Mouse (Mus musculus): ENCODE data around the gene Tas2r126.

Tas2r126 gene

DNA sequence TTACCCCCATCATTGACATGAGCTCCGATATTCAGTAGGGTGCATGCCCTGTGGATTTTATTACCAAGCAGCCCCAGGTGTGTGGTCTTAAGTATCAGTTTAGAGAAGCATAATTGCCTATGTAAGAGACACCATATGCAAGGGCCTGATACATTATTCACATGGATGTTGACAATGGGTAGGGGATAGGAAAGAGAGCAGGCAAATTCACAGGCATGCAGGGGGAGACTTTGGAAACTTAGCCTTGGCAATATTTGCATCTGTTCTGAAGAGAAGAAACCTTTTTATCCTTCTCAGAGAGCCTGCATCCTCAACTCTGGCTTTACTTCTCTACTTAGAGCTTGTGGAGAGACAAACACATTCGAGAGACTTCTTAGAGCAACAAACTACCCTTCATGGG lies 29.2 kb upstream of the Tas2r126 start, which contains the start of gene Tas2r135:
Tas2r135 (plus strand) TSS at position 301 of the 400 bp plus-strand sequence.
- Histone ChIP-seq H3K4me3 (replicated peaks; ENCODE audit: low read length) (no peak within 1 kb of the TSS), H3K36me3 (ENCODE audit: insufficient read depth, low read length) (no peaks in the 10 kb centered on the region), H3K4me1 (replicated peaks; ENCODE audit: low read depth, low read length) (no peaks in the 10 kb centered on the region), H3K9me3 (ENCODE audit: low read length) (no peaks in the 10 kb centered on the region), H3K27me3 (ENCODE audit: insufficient read depth, low read length) (no peaks in the 10 kb centered on the region)
- TF ChIP-seq CTCF (conservative IDR thresholded peaks at IDR 0.05; ENCODE audit: low read length) (no peak), POU5F1 (IDR thresholded peaks at IDR 0.05; ENCODE audit: borderline replicate concordance, low read length) (no peak), NANOG (IDR thresholded peaks at IDR 0.05; ENCODE audit: borderline replicate concordance, low read length) (no peak)

DNA sequence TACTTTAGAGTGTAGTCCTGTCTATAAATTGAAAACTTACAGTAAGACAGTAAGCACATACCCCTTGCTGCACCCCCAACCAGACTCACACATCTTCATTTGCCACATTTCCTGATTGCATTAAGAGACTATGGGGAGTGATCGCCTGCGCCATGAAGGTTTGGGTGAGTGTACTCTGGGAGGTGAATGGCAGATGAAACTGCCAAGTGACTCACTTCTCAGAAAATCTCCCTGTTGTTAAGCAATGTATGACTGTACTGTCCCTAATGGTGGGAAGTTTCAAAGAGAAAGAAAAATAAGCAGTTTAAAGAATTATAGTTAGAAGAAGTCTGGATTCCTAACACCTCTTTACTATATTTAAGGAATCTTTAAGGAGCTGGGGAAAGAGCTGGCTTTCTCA lies 14.9 kb upstream of the Tas2r126 start:
- Histone ChIP-seq H3K4me3 (replicated peaks; ENCODE audit: low read length) (no peak overlapping the region), H3K36me3 (ENCODE audit: insufficient read depth, low read length) (no peaks in the 10 kb centered on the region), H3K27me3 (ENCODE audit: insufficient read depth, low read length) (no peaks in the 10 kb centered on the region), H3K4me1 (replicated peaks; ENCODE audit: low read depth, low read length) (no peaks in the 10 kb centered on the region), H3K9me3 (ENCODE audit: low read length) (no peaks in the 10 kb centered on the region)
- no peak for TF ChIP-seq CTCF (conservative IDR thresholded peaks at IDR 0.05; ENCODE audit: low read length)
- no peak for TF ChIP-seq POU5F1 (IDR thresholded peaks at IDR 0.05; ENCODE audit: borderline replicate concordance, low read length)
- no peak for TF ChIP-seq NANOG (IDR thresholded peaks at IDR 0.05; ENCODE audit: borderline replicate concordance, low read length)

DNA sequence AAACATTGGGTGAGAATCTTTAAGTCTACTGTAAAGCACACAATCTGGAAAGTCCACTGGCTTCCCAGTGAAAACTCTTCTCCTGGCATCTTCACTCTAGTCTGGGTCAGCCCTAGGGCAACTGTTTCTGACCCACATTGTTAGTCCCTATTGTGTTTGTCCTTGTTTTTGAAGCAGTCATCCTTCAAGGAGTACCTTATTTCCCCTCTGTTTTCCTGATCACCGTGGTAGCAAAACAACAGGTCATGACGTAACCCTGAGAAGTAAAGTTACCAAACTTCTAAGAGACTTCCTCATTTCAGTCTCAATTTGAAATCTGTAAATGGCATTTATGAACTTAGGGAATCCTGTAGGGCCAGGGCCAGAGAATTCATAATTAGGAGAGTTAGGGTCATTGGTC lies 12.9 kb upstream of the Tas2r126 start:
- H3K4me3 ChIP-seq (replicated peaks; ENCODE audit: low read length) = no peak overlapping the region
- TF ChIP-seq CTCF (conservative IDR thresholded peaks at IDR 0.05; ENCODE audit: low read length) = no peak
- no peak for TF ChIP-seq NANOG (IDR thresholded peaks at IDR 0.05; ENCODE audit: borderline replicate concordance, low read length)
- TF ChIP-seq POU5F1 (IDR thresholded peaks at IDR 0.05; ENCODE audit: borderline replicate concordance, low read length) = no peak
- no peaks in the 10 kb centered on the region for H3K4me1 ChIP-seq (replicated peaks; ENCODE audit: low read depth, low read length)
- no peaks in the 10 kb centered on the region for H3K9me3 ChIP-seq (ENCODE audit: low read length)
- no peaks in the 10 kb centered on the region for H3K27me3 ChIP-seq (ENCODE audit: insufficient read depth, low read length)
- H3K36me3 ChIP-seq (ENCODE audit: insufficient read depth, low read length) = no peaks in the 10 kb centered on the region

DNA sequence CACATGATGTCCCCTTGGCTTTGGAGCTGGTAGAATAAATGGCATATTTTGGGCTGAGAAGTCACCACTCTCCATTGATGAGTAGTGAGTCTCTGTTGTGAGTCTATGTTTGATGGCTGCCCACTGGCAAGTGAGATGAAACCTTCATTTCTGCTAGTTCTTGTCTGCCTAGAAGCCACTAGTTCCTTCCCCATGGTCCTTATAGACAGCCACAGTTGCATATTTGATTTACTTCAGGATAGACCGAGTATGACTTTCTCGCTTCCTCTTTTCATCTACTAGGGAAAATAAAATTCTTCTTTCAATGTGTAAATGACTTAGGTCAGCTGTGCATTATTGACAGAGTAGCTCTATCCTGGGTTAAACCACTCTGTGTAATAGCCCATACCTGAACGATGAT lies 9.9 kb upstream of the Tas2r126 start:
- H3K4me1 ChIP-seq (replicated peaks; ENCODE audit: low read depth, low read length) = no peaks in the 10 kb centered on the region
- TF ChIP-seq POU5F1 (IDR thresholded peaks at IDR 0.05; ENCODE audit: borderline replicate concordance, low read length) = no peak
- TF ChIP-seq NANOG (IDR thresholded peaks at IDR 0.05; ENCODE audit: borderline replicate concordance, low read length) = no peak
- TF ChIP-seq CTCF (conservative IDR thresholded peaks at IDR 0.05; ENCODE audit: low read length) = no peak
- H3K9me3 ChIP-seq (ENCODE audit: low read length) = no peaks in the 10 kb centered on the region
- no peaks in the 10 kb centered on the region for H3K27me3 ChIP-seq (ENCODE audit: insufficient read depth, low read length)
- H3K36me3 ChIP-seq (ENCODE audit: insufficient read depth, low read length) = no peaks in the 10 kb centered on the region
- no peak overlapping the region for H3K4me3 ChIP-seq (replicated peaks; ENCODE audit: low read length)

DNA sequence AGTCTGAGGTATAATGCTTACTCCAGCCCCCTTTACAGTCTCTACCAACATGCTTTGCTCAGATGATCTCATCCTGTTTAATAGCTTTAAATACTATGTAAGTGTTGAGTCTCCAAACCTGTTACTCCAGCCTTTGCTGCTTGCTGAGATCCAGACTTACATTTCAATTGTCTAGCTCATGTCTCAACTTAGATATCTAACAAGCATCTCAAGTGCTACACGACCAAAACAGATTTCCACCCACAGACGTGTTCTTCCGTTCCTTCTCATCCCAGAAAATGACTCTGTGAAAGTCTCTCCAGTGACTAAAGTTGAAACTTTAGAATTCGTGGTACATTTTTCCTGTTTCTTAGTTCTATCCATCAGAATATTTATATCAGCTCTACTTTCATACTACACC lies 8.0 kb upstream of the Tas2r126 start:
- H3K4me3 ChIP-seq (replicated peaks; ENCODE audit: low read length) = no peak overlapping the region
- H3K4me1 ChIP-seq (replicated peaks; ENCODE audit: low read depth, low read length) = no peaks in the 10 kb centered on the region

DNA sequence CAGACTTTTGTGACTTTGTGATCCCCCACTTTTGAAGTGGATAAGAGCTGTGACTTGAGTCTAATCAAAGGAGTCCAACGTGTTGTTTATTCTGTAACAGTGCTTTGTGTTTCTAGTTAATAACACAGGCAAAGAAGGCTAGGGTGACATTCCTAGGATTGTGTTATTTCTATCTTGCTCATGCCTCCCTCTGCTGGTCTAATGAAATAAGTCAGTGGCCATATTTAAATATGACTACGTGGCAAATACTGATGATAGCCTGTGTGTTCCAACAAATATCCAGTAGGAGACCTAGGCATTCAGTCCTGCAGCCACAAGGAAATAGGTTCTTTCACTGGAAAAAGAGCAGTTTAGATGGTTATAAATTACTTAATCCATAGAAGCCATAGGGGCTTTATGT lies 781 bp upstream of the Tas2r126 start:
- H3K4me1 ChIP-seq (replicated peaks; ENCODE audit: low read depth, low read length) = no peaks in the 10 kb centered on the region
- H3K36me3 ChIP-seq (ENCODE audit: insufficient read depth, low read length) = no peaks in the 10 kb centered on the region
- H3K4me3 ChIP-seq (replicated peaks; ENCODE audit: low read length) = no peak overlapping the region
- no peak for TF ChIP-seq POU5F1 (IDR thresholded peaks at IDR 0.05; ENCODE audit: borderline replicate concordance, low read length)
- no peak for TF ChIP-seq NANOG (IDR thresholded peaks at IDR 0.05; ENCODE audit: borderline replicate concordance, low read length)
- TF ChIP-seq CTCF (conservative IDR thresholded peaks at IDR 0.05; ENCODE audit: low read length) = no peak
- no peaks in the 10 kb centered on the region for H3K9me3 ChIP-seq (ENCODE audit: low read length)
- no peaks in the 10 kb centered on the region for H3K27me3 ChIP-seq (ENCODE audit: insufficient read depth, low read length)

More for the DNA sequence above, 8.0 kb upstream of the Tas2r126 start:
- Histone ChIP-seq H3K9me3 (ENCODE audit: low read length) (no peaks in the 10 kb centered on the region), H3K27me3 (ENCODE audit: insufficient read depth, low read length) (no peaks in the 10 kb centered on the region), H3K36me3 (ENCODE audit: insufficient read depth, low read length) (no peaks in the 10 kb centered on the region)
- TF ChIP-seq NANOG (IDR thresholded peaks at IDR 0.05; ENCODE audit: borderline replicate concordance, low read length) (no peak), CTCF (conservative IDR thresholded peaks at IDR 0.05; ENCODE audit: low read length) (no peak), POU5F1 (IDR thresholded peaks at IDR 0.05; ENCODE audit: borderline replicate concordance, low read length) (no peak)

DNA sequence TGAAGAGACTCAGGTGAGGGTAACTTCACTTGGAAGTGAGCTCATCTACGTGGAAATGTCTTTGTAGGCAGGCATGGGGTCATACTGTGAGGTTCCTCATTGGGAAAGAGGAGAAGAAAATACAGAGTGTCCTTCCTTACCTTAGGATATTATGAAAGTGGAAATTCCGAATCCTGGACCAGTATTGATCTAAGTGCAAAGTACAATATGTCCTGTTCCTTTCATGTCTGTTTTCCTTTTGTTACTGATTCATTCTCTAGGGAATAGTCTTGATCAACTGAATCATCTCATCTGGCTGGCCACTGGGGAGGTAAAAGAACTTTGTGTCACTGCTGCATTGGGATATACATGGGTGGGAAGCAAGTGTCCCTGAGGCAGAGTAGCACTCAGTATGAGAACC lies 1.2 kb downstream of the Tas2r126 start:
- Histone ChIP-seq H3K4me3 (replicated peaks; ENCODE audit: low read length) (no peak overlapping the region), H3K9me3 (ENCODE audit: low read length) (no peaks in the 10 kb centered on the region), H3K36me3 (ENCODE audit: insufficient read depth, low read length) (no peaks in the 10 kb centered on the region), H3K4me1 (replicated peaks; ENCODE audit: low read depth, low read length) (no peaks in the 10 kb centered on the region), H3K27me3 (ENCODE audit: insufficient read depth, low read length) (no peaks in the 10 kb centered on the region)
- no peak for TF ChIP-seq POU5F1 (IDR thresholded peaks at IDR 0.05; ENCODE audit: borderline replicate concordance, low read length)
- TF ChIP-seq CTCF (conservative IDR thresholded peaks at IDR 0.05; ENCODE audit: low read length) = no peak
- no peak for TF ChIP-seq NANOG (IDR thresholded peaks at IDR 0.05; ENCODE audit: borderline replicate concordance, low read length)

DNA sequence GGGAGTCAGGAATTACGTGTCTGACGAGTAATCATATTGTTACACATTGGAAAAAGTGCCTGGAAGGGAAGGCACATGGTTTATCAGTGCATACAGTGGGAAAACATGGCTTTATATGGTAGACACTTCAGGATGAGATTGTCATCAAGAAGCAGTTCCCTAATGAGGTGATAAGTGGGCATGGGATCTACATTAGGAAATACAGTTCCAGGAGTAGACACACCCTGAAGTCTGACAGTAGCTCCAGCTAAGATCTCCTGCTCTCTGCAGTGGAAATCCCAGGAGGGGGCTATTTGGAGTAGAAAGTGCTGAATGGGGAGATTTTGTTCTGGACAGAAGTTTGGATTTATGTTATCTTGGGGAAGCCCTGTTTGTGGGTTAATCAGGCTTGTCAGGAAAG lies 7.1 kb downstream of the Tas2r126 start:
- H3K36me3 ChIP-seq (ENCODE audit: insufficient read depth, low read length) = no peaks in the 10 kb centered on the region
- H3K27me3 ChIP-seq (ENCODE audit: insufficient read depth, low read length) = no peaks in the 10 kb centered on the region
- no peak overlapping the region for H3K4me3 ChIP-seq (replicated peaks; ENCODE audit: low read length)
- TF ChIP-seq POU5F1 (IDR thresholded peaks at IDR 0.05; ENCODE audit: borderline replicate concordance, low read length) (no peak), NANOG (IDR thresholded peaks at IDR 0.05; ENCODE audit: borderline replicate concordance, low read length) (no peak), CTCF (conservative IDR thresholded peaks at IDR 0.05; ENCODE audit: low read length) (no peak)
- H3K9me3 ChIP-seq (ENCODE audit: low read length) = no peaks in the 10 kb centered on the region
- no peaks in the 10 kb centered on the region for H3K4me1 ChIP-seq (replicated peaks; ENCODE audit: low read depth, low read length)

DNA sequence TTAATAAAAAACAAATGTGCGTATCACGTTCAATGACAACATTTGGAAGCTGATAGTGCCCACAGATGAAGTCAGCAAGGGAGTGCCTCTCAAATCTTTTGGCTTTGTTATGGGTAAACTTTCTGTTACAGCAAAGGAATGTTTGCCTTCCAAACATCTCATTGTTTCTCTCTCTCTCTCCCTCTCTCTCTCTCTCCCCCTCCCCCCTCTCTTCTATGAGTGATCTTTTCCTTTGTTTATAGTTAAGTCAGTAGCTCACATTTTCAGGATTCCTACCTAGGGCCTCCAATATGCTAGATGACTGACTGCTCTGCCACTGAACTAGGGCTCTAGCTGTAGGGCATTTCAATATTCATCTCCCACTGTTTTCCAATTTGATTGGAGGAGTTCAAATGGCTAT lies 10.2 kb downstream of the Tas2r126 start:
- Histone ChIP-seq H3K9me3 (ENCODE audit: low read length) (no peaks in the 10 kb centered on the region), H3K27me3 (ENCODE audit: insufficient read depth, low read length) (no peaks in the 10 kb centered on the region), H3K4me3 (replicated peaks; ENCODE audit: low read length) (no peak overlapping the region), H3K36me3 (ENCODE audit: insufficient read depth, low read length) (no peaks in the 10 kb centered on the region), H3K4me1 (replicated peaks; ENCODE audit: low read depth, low read length) (no peaks in the 10 kb centered on the region)
- TF ChIP-seq NANOG (IDR thresholded peaks at IDR 0.05; ENCODE audit: borderline replicate concordance, low read length) (no peak), POU5F1 (IDR thresholded peaks at IDR 0.05; ENCODE audit: borderline replicate concordance, low read length) (no peak), CTCF (conservative IDR thresholded peaks at IDR 0.05; ENCODE audit: low read length) (no peak)

Data from E14TG2a.4 (cell line).